Mouse (Mus musculus) ES-CJ7 (cell line): ENCODE results near the gene Ei24.

ENCODE experiments used
- DNase-seq: peaks from one replicate; pipeline ENCODE4 v3.0.0; 2011; ENCODE audit warnings: low read depth, low spot score

Ei24 gene

DNA sequence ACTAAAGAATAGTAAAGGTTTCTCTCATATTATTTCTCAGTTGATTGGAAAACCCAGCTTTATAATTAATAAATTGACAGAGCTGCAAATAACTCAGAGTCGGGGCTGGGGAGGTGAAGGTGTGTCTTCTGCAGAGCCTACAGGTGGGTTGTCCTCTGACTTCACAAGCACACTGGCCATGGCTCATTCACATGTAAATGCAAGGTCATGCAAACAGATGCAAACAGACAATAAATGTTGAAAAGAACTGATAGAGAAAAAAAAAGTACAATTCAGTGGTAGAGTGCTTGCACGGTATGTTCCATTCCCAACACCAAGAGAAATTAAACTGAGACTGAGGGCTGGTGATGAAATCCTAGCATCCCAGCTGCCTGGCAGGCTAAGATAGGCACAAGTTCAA is 2.7 kb downstream of the Ei24 start:
- DNase-seq, result peak; percentile 72

DNA sequence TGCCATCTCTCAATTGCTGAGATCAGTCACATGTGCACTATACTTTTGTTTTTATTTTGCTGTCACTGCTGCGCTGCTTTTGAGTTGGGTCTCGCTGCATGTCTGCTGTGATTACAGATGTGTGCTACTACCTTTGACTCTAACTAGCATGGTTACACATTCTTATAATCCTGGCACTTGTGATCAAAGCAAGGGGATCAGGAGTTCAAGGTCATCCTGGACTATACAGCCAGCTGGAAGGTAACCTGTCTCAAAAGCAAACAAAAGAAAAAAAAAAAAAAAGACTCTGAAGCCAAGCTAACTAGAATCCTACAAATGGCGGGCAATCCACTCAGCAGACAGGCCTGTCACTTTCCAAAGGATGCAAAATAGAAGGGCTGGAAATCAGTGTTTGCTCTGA is 5.0 kb downstream of the Ei24 start:
- DNase-seq, result no peak

DNA sequence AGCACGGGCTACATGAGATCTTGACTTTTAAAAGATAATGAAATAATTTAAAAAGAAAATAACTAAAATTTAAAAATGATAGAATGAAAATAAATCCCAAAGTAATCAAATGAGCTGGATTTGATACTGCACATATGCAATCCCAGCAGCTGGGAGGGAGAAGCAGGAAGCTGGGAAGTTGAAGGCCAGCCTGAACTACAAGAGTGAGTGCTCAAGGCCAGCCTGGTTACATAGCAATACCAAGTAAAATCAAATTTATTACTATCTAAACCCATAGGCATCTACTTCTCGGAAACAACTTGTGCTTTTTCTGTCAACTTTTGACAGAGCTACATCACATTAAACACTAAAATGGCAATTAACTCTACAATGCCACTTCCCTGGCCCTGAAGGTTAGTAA is 13.3 kb downstream of the Ei24 start:
- no peak for DNase-seq

DNA sequence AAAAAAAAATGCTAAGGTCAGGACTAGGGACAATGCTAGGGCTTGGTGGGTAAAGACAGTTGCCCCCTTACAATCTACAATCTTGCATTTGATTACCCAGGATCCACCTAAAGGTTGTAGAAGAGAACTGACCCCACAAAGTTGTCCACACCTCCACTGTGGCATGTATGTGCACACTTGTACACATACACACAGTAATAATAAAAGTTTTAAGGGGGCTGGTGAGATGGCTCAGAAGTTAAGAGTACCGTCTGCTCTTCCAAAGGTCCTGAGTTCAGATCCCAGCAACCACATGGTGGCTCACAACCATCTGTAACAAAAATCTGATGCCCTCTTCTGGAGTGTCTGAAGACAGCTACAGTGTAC is 28.2 kb downstream of the Ei24 start:
- DNase-seq, result no peak

DNA sequence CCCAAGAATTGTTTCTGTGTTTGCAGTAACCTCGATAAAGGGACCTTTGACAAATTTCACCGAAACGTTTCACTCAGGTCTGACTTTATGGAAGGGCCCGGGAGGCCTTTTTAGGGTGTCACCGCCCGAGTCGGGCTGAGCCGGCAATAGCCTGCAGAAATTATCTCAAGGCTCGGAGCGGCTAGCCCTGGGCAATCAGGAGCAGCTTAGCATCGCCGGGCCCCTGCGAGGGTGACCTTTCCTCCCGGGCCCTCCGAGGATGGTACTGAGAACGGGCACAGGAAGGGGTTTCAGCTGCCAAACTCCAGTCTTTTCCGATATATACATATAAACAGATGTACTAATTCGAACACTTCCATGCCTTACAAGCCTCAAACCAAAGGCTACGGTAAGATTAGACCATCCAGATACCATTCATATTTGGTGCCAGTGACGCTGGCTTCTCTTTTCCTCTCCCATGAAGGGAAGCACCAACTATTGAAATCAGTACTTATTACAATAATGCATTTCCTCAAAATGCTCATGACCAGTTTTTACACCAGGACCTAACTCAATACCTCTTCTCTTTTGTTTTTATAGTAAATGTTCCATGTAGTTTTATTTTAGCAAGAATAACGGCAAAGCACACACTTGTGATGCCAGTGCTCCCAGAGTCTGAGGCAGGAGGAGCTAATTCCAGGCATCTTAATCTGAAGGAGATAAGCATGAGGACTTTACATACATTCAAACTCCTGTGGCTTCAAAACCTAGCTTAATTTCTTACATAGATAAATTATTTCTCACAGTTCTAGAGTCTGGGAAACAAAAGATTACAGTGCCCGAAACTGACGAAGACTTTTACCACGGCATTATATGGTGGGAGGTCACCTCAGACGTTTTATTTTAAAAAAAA is 28.8 kb downstream of the Ei24 start:
- no peak for DNase-seq

DNA sequence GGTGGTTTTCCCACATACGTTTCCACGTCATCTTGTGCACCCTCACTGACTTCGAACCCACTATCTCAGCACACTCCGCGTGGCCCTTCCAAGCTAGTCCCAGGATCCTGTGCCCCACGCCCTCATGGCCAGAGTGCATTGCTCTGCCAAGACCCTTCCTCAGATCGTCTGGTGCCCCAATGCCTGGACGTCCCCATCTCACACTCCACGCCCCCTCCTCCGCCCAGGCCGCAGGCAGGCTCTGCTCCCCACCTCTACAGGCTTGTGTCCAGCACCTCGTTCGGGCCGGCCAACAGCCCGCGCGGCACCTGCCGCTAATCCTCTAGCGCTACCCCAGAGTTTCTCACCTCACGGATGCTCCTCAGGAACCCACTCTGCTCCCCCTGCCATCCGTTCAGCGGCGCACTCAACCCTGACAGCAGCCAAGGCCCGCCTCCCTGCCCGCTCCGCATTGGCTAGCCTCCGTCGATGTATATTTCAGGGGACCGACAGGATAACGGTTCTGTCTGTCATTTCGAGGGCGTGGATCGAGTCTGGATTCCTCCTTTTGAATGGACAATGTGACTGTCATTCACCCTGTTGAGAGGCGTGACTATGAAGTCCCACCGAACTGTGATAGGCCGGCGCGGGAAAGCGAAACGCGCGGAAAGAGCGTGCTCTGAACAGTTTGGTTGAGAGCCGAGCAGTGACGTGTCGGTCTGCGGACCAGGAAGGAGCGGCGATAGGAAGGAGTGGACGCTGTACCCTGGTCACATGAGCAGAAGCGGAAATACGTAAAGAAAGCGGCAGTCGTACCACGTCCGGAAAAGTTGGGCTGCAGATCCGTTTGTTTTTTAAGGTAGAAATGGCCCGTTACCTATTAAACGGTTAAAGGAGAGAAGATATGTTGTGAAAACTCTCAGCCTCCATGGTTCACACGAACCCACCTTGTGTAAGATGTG is 29.7 kb downstream of the Ei24 start, which contains the start of gene Stt3a:
Stt3a (minus strand) TSS at position 477 of the 941 bp plus-strand sequence.
- peak; percentile 100 for DNase-seq

DNA sequence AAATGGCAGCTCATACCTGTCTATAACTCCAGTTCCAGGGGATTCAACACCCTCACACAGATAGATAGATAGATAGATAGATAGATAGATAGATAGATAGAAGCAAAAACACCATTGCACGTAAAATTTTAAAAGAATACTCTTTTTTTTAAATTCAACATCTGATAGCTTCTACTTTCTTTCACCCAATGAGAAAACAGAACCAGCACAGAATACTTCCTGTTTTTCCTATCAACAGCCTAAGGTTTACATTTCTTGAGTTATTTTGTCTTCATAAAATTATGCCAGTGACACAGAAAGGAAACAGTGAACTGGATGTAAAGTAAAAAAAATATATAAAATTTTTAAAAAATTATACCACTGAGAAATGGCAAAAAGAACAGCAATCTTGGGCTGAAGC is 32.8 kb downstream of the Ei24 start:
- DNase-seq, result no peak
